Mouse (Mus musculus): ENCODE data around the gene Tlr5. TPM values are rescaled to one million over a fixed set of nuclear protein-coding genes. Genes with fewer than 3 reads are reported as not detected.
A peak's percentile ranks its signal among the peaks of the same experiment; 100 is the strongest.

Tlr5 gene
- 1.5 and 1.9 TPM in 2 replicates for polyA plus RNA-seq (2011; ENCODE audit: insufficient read depth, insufficient read length, low read depth, missing spikeins)

DNA sequence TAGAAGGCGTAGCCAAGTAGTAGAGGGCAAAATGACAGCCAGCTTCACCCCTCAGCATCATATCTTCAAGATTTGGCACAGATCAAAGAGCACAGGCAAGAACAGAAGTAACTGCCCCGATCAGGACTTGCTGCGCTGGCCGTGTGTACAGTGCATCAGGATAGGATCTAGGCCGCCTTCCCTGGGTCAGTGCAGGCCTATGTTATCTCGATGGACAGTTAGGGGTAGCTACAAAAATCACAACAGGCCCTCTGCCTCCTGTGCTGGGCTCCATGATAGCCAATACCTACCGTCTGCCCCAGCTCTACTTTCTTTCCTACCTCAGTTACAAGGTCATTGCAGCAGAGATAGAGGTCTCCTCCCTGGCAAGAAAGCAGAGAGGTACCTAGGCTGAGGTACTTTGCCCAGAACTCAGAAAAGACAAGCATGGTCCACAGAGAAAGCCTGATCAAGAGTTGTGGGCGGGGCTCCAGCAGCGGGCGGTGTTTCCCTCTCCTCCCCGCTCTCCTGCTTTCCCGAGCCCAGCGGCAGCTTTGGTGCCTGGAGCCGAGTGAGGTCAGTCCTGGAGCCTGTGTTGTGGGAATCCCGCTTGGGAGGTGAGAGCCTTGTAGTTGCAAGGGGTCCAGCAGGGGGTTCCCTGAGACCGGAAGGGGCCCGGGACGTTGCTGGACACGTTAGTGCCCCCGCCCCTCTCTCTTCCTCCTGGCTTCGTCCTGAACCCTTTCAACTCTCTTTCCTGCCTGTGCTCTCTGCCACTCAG is at the start of gene Tlr5:
TSS of gene Tlr5 (plus strand) at position 502 of the 760 bp plus-strand sequence.
- Histone ChIP-seq H3K4me1 (ENCODE audit: control insufficient read depth, insufficient read depth, low read length) (no peaks in the 10 kb centered on the region), H3K9ac (ENCODE audit: low read depth, poor library complexity, severe bottlenecking) (0 out of 2 replicates have a peak within 1 kb of the TSS, but pooled peaks have one; percentile 13), H3K36me3 (ENCODE audit: control insufficient read depth, insufficient read depth, low read length, poor library complexity, severe bottlenecking) (no peaks in the 10 kb centered on the region), H3K4me3 (ENCODE audit: low read depth, low read length) (peak within 1 kb of the TSS; percentile 17), H3K9me3 (replicated peaks; ENCODE audit: control insufficient read depth, insufficient read depth, low read length, poor library complexity, severe bottlenecking) (no peaks in the 10 kb centered on the region), H3K27me3 (ENCODE audit: control insufficient read depth, insufficient read depth, low read length, poor library complexity, severe bottlenecking) (no peaks in the 10 kb centered on the region; the same call in 1 of the 2 replicates), H3K27ac (ENCODE audit: insufficient read depth, low read length) (no peak within 1 kb of the TSS)
- TF ChIP-seq POLR2A (IDR thresholded peaks at IDR 0.05; ENCODE audit: insufficient read depth, low read length): no peak

DNA sequence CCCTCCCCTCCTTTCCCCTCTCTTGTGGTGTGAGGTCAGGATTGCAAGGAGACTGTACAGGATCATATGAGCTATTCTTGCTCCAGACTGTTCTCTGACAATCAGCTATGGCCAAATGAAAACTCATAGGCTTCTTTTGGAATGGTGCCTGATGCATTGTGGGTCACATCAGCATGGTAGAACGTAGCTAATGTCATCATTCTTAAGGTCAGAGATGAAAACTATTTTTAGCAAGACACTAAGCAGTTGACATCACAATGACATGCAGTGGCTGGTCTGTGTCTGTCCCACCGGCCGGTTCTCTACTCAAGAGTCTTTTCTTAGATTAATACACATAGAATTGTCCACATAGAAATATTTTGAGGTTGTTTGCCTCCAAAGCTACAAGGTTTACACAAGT is 48.9 kb upstream of the Tlr5 start:
- H3K4me3 ChIP-seq (ENCODE audit: low read depth, low read length): no peak overlapping the region
- H3K27ac ChIP-seq (ENCODE audit: insufficient read depth, low read length): no peak overlapping the region
- H3K27me3 ChIP-seq (ENCODE audit: control insufficient read depth, insufficient read depth, low read length, poor library complexity, severe bottlenecking): no peaks in the 10 kb centered on the region
- no peaks in the 10 kb centered on the region for H3K9me3 ChIP-seq (replicated peaks; ENCODE audit: control insufficient read depth, insufficient read depth, low read length, poor library complexity, severe bottlenecking)
- no peak for TF ChIP-seq EP300 (IDR thresholded peaks at IDR 0.05; ENCODE audit: insufficient read depth, low read depth, low read length)
- no peaks in the 10 kb centered on the region for H3K4me1 ChIP-seq (ENCODE audit: control insufficient read depth, insufficient read depth, low read length)
- no peak overlapping the region for H3K9ac ChIP-seq (ENCODE audit: low read depth, poor library complexity, severe bottlenecking)
- H3K36me3 ChIP-seq (ENCODE audit: control insufficient read depth, insufficient read depth, low read length, poor library complexity, severe bottlenecking): no peaks in the 10 kb centered on the region

DNA sequence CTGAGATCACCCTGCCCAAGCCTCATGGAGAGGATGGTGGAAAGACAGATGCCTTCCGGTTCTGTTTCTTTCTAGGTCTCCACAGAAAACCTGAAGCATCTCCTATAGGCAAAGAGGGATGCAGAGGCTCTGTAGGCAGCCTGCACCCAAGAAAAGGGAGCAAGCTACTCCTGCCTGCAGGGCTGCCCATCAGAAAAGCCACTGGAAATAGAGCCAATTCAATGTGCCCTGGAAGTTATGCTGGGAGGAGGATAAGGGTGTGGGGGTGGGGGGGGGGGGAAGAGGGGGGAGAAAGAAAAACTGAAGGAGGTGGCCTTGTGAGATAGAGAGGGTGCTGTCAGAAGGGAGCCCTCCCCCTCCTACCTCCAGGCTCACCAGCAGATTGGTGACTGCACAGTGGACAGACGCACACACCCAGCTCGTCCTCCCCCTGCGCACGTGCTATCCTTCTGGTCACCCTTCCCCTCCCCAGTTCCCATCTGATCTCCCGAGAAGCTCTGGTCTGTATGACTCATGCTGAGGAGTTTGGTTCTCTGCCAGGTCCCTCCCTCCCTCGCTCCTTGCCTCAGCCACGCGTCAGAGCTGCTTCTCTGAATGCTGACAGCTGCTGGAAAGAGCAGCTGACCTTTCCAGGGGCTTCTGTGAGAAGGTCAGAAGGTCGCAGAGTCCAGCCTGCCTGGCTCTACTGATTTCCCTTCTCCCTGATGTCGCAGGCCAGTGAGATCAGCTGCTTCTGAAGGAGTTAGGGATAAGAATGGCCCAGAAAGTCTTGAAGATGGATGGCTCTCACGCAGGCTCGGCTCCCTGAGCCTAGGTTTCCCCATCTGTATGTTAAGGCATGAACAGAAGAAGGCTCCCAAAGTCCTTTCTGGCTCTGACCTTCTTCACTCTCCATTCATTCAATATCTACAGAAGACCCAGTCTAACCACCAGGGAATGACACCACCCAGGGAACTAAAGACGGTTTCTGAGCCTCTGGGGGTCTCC is 46.2 kb upstream of the Tlr5 start:
- Histone ChIP-seq H3K27me3 (ENCODE audit: control insufficient read depth, insufficient read depth, low read length, poor library complexity, severe bottlenecking) (no peaks in the 10 kb centered on the region), H3K9ac (ENCODE audit: low read depth, poor library complexity, severe bottlenecking) (no peak overlapping the region), H3K9me3 (replicated peaks; ENCODE audit: control insufficient read depth, insufficient read depth, low read length, poor library complexity, severe bottlenecking) (peaks cover 3% of the 10 kb centered on the region; the same call in 1 of the 2 replicates), H3K27ac (ENCODE audit: insufficient read depth, low read length) (no peak overlapping the region), H3K4me1 (ENCODE audit: control insufficient read depth, insufficient read depth, low read length) (no peaks in the 10 kb centered on the region), H3K36me3 (ENCODE audit: control insufficient read depth, insufficient read depth, low read length, poor library complexity, severe bottlenecking) (no peaks in the 10 kb centered on the region), H3K4me3 (ENCODE audit: low read depth, low read length) (no peak overlapping the region)
- no peak for TF ChIP-seq CTCF (IDR thresholded peaks at IDR 0.05; ENCODE audit: low read depth, low read length)
- TF ChIP-seq POLR2A (IDR thresholded peaks at IDR 0.05; ENCODE audit: insufficient read depth, low read length): no peak
- no peak for TF ChIP-seq EP300 (IDR thresholded peaks at IDR 0.05; ENCODE audit: insufficient read depth, low read depth, low read length)

DNA sequence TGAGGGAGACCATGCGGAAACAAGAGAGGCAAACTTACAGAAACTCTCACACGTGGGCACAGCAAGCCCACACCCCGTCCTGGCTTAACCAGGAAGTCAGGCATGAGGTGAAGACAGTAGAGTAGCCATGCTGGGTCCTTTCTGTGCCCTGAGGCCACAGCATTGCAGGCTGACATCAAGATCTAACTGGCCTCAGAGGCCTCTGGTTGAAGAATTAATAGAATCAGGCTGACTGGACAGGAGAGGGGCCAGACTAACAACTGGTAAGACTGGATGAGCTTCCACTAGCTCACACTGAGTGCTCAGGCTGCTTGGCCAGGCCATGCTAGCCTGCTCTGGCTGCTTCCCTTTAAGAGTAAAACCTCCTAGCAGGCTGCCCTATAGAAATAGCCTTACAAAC is 45.5 kb upstream of the Tlr5 start:
- Histone ChIP-seq H3K4me1 (ENCODE audit: control insufficient read depth, insufficient read depth, low read length) (no peaks in the 10 kb centered on the region), H3K36me3 (ENCODE audit: control insufficient read depth, insufficient read depth, low read length, poor library complexity, severe bottlenecking) (no peaks in the 10 kb centered on the region), H3K27ac (ENCODE audit: insufficient read depth, low read length) (no peak overlapping the region), H3K9me3 (replicated peaks; ENCODE audit: control insufficient read depth, insufficient read depth, low read length, poor library complexity, severe bottlenecking) (peaks cover 3% of the 10 kb centered on the region; the same call in 1 of the 2 replicates), H3K9ac (ENCODE audit: low read depth, poor library complexity, severe bottlenecking) (no peak overlapping the region), H3K27me3 (ENCODE audit: control insufficient read depth, insufficient read depth, low read length, poor library complexity, severe bottlenecking) (no peaks in the 10 kb centered on the region), H3K4me3 (ENCODE audit: low read depth, low read length) (no peak overlapping the region)
- TF ChIP-seq EP300 (IDR thresholded peaks at IDR 0.05; ENCODE audit: insufficient read depth, low read depth, low read length) (no peak), CTCF (IDR thresholded peaks at IDR 0.05; ENCODE audit: low read depth, low read length) (no peak), POLR2A (IDR thresholded peaks at IDR 0.05; ENCODE audit: insufficient read depth, low read length) (no peak)

DNA sequence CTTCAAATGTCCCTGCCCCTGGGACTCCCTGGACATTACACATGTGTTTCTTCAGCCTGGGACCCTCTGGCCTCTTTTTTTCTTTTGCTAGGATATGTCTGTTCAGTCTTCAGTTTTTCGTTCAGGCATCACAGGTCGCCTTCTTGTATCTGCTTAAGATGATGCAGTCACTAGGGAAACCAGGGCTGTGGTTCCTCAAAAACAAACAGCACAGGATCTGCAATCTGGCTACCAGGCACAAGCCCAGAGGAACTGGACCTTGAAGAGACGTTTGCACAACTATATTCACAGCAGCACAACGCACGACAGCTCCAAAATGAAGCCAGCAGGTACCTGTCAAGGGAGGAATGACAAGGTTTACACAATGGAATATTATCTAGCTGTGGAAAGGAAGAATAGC is 45.0 kb upstream of the Tlr5 start:
- Histone ChIP-seq H3K9me3 (replicated peaks; ENCODE audit: control insufficient read depth, insufficient read depth, low read length, poor library complexity, severe bottlenecking) (peaks cover 3% of the 10 kb centered on the region; the same call in 1 of the 2 replicates), H3K27ac (ENCODE audit: insufficient read depth, low read length) (no peak overlapping the region), H3K4me1 (ENCODE audit: control insufficient read depth, insufficient read depth, low read length) (no peaks in the 10 kb centered on the region), H3K9ac (ENCODE audit: low read depth, poor library complexity, severe bottlenecking) (no peak overlapping the region), H3K27me3 (ENCODE audit: control insufficient read depth, insufficient read depth, low read length, poor library complexity, severe bottlenecking) (no peaks in the 10 kb centered on the region), H3K36me3 (ENCODE audit: control insufficient read depth, insufficient read depth, low read length, poor library complexity, severe bottlenecking) (no peaks in the 10 kb centered on the region), H3K4me3 (ENCODE audit: low read depth, low read length) (no peak overlapping the region)
- TF ChIP-seq POLR2A (IDR thresholded peaks at IDR 0.05; ENCODE audit: insufficient read depth, low read length) (no peak), EP300 (IDR thresholded peaks at IDR 0.05; ENCODE audit: insufficient read depth, low read depth, low read length) (no peak), CTCF (IDR thresholded peaks at IDR 0.05; ENCODE audit: low read depth, low read length) (no peak)
